Mouse (Mus musculus) stomach, postnatal 0 days (tissue): Measurements from ENCODE around the gene Reln. TPM values are rescaled to one million over a fixed set of nuclear protein-coding genes. Genes with fewer than 3 reads are reported as not detected.

ENCODE experiments used
- ATAC-seq: fragments of 200-750 bp; cut with Nextera tagmentation; 2 replicates; pipeline ENCODE4 v1.8.0; 2017; ENCODE audit not compliant: low FRiP score, low TSS enrichment
- DNase-seq: peaks from one replicate; pipeline ENCODE4 v3.0.0-alpha.2; 2016; ENCODE audit warnings: low spot score
- H3K27ac ChIP-seq: fragments of 300-500 bp; sonication (generic); replicated peaks from 2 replicates; pipeline ENCODE4 v1.5.1; 2014; ENCODE audit warnings: mild to moderate bottlenecking, control low read depth
- H3K27me3 ChIP-seq: fragments of 300-500 bp; sonication (generic); 2 replicates; pipeline ENCODE4 v1.6.1; 2014; ENCODE audit warnings: low read length; ENCODE audit not compliant: control insufficient read depth, insufficient read depth
- H3K36me3 ChIP-seq: fragments of 300-500 bp; sonication (generic); 2 replicates; pipeline ENCODE4 v1.6.1; 2014; ENCODE audit warnings: low read length, mixed read lengths; ENCODE audit not compliant: control insufficient read depth, insufficient read depth
- H3K4me1 ChIP-seq: fragments of 300-500 bp; sonication (generic); replicated peaks from 2 replicates; pipeline ENCODE4 v1.6.1; 2014; ENCODE audit warnings: antibody characterized with exemption; ENCODE audit not compliant: control insufficient read depth, insufficient read depth
- H3K4me2 ChIP-seq: fragments of 300-500 bp; sonication (generic); replicated peaks from 2 replicates; pipeline ENCODE4 v1.6.1; 2014; ENCODE audit warnings: low read depth, mild to moderate bottlenecking, control low read depth, moderate library complexity
- H3K4me3 ChIP-seq: fragments of 300-500 bp; sonication (generic); 2 replicates; pipeline ENCODE4 v1.5.1; 2014; ENCODE audit warnings: low read depth, low read length, control low read depth
- H3K9ac ChIP-seq: fragments of 300-500 bp; sonication (generic); 2 replicates; pipeline ENCODE4 v1.6.1; 2014; ENCODE audit warnings: mild to moderate bottlenecking, low read length, control low read depth, mixed read lengths
- H3K9me3 ChIP-seq: fragments of 300-500 bp; sonication (generic); 2 replicates; pipeline ENCODE4 v1.6.1; 2016; ENCODE audit warnings: low read length; ENCODE audit not compliant: control insufficient read depth
- CTCF ChIP-seq: IDR thresholded peaks from 2 replicates; pipeline ENCODE4 v1.5.1; 2016; ENCODE audit warnings: antibody characterized with exemption, low read depth, mild to moderate bottlenecking, moderate library complexity
- EP300 ChIP-seq: optimal IDR thresholded peaks from 2 replicates; pipeline ENCODE3; 2016; ENCODE audit warnings: antibody characterized with exemption
- WGBS: fragments of 180-500 bp; shearing (Covaris S2); extraction: QIAGEN DNeasy Blood & Tissue Kit; methylation state at CpG from one replicate; pipeline ENCODE4 v1.1.7; 2014; 5-methylcytosine and 5-hydroxymethylcytosine counted together
- polyA plus RNA-seq: library from polyadenylated mRNA; unstranded; fragments of >200 nt; fragmentation: Nextera tagmentation; extraction: Ambion mirVana; gene quantifications from 2 replicates; pipeline ENCODE4 v1.2.1, GENCODE M21; 2015

The Reln gene
- polyA plus RNA-seq, 1 experiment from 2014 or later: 1.6 TPM

DNA sequence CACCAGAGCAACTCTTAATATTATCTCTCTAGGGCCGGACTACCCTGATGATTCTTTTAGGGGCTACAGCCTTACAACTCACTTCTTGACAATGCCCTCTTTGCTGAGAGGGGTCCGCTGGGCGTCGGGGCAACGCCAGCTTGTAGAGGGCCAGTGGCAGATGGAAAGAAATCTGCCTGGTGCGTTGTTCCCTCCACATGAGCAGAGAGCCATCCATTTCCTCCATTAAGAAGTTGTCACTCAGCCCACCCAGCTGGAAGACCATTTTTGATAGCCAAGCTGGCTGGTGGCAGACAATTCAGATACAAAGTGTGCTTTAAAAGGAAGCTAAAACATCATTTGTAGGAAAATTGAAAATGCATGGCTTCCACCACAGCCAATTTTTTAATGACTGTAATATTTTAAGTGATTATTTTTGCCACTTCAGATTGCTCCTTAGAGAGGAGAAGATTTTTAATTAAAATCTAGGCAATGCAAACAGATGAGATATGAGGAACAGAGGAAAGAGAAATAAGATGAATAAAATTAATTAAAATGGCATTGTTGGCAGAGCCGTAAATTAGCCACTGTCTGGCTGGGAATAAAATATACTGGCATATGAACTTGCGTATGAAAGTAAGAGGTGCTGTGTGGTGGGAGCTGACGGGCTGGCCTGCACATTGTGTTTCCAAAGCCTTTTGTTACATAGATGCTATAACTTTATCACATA is 251.2 kb downstream of the Reln start:
- TF ChIP-seq EP300 (no peak), CTCF (no peak)
- Histone ChIP-seq H3K9ac (no peak overlapping the region), H3K9me3 (no peaks in the 10 kb centered on the region), H3K4me1 (no peaks in the 10 kb centered on the region), H3K27ac (no peak overlapping the region), H3K36me3 (no peaks in the 10 kb centered on the region), H3K4me2 (no peak overlapping the region), H3K27me3 (no peaks in the 10 kb centered on the region), H3K4me3 (no peak overlapping the region)
- ATAC-seq: no peak
- WGBS: 69% methylated on average over 9 of the region's 9 CpGs
- DNase-seq: no peak

DNA sequence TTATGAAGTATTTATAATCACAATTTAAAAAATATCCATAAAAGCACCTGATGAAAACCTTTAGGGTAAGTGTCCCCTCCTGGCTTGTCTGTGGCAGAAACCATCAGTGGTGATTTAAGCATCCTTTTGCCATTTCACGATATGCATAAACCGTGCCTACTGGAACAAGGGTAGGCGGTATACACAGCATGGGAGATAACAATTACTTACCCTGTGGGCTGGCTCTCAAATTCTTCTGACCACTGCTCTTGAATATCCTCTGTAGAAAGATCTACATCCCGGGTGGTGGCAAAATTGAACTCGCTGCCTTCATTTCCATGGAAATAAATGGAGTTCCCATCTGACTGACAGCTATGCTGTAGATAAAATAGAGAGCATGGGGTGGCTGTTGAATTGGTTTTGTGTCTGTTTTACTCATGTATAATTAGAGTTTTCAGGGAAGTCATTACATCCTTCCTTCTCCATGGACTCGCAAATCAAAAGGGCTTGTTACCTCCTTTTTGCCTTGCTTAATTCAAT is 264.0 kb downstream of the Reln start:
- Histone ChIP-seq H3K4me1 (no peaks in the 10 kb centered on the region), H3K4me2 (no peak overlapping the region), H3K4me3 (no peak overlapping the region), H3K36me3 (no peaks in the 10 kb centered on the region), H3K27me3 (no peaks in the 10 kb centered on the region), H3K27ac (no peak overlapping the region), H3K9me3 (no peaks in the 10 kb centered on the region), H3K9ac (no peak overlapping the region)
- TF ChIP-seq EP300: no peak
- no peak for TF ChIP-seq CTCF
- ATAC-seq (no peak), DNase-seq (no peak)
- 90% methylated on average over 6 of the region's 6 CpGs for WGBS

DNA sequence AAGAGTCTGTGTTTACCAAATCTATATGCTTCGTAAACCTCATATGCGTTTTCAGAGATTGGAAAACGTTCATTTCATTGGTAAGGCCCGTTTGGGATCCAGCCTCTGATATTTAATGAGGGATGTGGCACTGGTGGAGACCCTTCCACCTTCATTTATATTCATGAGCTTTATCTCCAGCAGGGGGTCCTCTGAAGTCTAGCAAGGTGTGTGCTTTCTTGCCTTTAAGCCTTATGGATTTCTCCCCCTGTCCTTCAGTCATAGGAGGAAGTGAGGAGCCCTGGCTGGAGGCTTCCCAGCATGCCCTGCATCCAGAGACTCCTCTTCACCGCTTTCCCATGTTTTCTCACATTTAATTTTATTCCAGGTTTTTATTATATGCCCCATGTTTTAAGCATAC is 269.5 kb downstream of the Reln start:
- Histone ChIP-seq H3K36me3 (no peaks in the 10 kb centered on the region), H3K4me3 (no peak overlapping the region), H3K27me3 (no peaks in the 10 kb centered on the region), H3K9me3 (no peaks in the 10 kb centered on the region), H3K4me1 (no peaks in the 10 kb centered on the region), H3K9ac (no peak overlapping the region), H3K4me2 (no peak overlapping the region), H3K27ac (no peak overlapping the region)
- DNase-seq (no peak), ATAC-seq (no peak)
- WGBS: 62% methylated on average over 5 of the region's 5 CpGs
- no peak for TF ChIP-seq CTCF

DNA sequence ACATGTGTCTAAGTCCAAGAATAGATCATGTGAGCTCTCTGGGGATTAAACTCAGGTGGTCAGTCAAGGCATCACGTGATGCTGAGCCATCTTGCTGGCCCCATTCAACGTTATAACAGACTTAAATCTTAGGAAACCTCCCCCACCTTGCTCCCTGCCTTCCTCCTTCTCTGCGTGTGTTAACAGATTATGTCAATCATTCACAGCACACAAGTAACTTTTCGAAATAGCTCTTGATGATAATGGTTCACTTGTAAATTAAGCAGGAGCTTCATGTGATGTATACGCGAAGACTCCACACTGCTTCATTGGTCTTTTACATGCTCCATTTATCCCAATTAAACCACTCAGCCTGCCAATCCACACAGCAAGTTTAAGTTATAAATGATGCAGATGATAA is 271.9 kb downstream of the Reln start:
- H3K4me3 ChIP-seq: no peak overlapping the region
- no peak for DNase-seq
- H3K27me3 ChIP-seq: no peaks in the 10 kb centered on the region
- H3K27ac ChIP-seq: no peak overlapping the region
- no peak for TF ChIP-seq CTCF
- no peak for TF ChIP-seq EP300
- H3K9ac ChIP-seq: no peak overlapping the region
- H3K4me2 ChIP-seq: no peak overlapping the region
- ATAC-seq: no peak
- no peaks in the 10 kb centered on the region for H3K36me3 ChIP-seq
- no peaks in the 10 kb centered on the region for H3K9me3 ChIP-seq
- WGBS: 70% methylated on average over 6 of the region's 6 CpGs
- H3K4me1 ChIP-seq: no peaks in the 10 kb centered on the region

DNA sequence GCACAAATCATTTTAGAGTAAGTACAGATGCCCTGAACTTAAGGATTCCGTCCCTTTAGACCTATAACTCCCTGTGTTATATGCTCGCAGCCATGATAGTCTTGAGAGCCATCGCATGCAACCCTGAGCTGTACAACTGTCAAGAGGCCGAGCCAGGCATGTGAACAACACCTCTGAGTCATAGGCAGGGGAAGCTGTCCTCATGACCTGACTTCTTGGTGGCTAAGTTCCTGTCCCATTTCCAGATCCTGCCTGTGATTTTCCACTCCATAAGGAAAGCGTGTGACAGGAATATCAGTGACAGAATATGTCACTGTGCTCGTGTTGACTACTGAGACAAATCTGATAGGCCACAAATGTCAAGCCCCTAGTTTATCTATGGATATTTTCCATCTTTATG is 285.3 kb downstream of the Reln start:
- H3K36me3 ChIP-seq: no peaks in the 10 kb centered on the region
- WGBS: 78% methylated on average over 6 of the region's 6 CpGs
- no peak overlapping the region for H3K27ac ChIP-seq

DNA sequence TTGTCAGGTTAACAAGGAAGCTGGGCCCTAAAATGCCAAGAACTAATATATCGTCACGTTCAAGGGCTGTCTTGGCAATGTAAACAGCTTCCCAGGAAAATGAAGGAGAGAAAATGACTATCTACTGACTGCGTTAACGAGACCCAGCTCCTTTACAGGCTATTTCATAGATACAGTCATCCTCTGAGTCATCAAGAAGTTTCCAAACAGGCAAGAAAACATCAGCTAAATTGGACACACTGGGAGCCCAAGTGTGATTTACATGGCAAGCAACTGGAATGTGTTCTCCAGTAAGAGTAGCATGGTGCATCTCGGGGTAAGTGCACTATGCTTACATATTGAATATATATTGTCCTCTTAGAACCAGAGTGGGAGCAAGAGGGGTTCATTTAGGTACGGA is 302.7 kb downstream of the Reln start:
- 78% methylated on average over 6 of the region's 6 CpGs for WGBS
- DNase-seq (no peak), ATAC-seq (no peak)
- Histone ChIP-seq H3K9ac (no peak overlapping the region), H3K36me3 (no peaks in the 10 kb centered on the region), H3K4me1 (no peaks in the 10 kb centered on the region), H3K27ac (no peak overlapping the region), H3K9me3 (no peaks in the 10 kb centered on the region), H3K4me2 (no peak overlapping the region), H3K27me3 (no peaks in the 10 kb centered on the region), H3K4me3 (no peak overlapping the region)
- TF ChIP-seq EP300 (no peak), CTCF (no peak)

More for the DNA sequence above, 285.3 kb downstream of the Reln start:
- Histone ChIP-seq H3K4me1 (no peaks in the 10 kb centered on the region), H3K27me3 (no peaks in the 10 kb centered on the region), H3K4me3 (no peak overlapping the region), H3K9ac (no peak overlapping the region), H3K4me2 (no peak overlapping the region), H3K9me3 (no peaks in the 10 kb centered on the region)
- ATAC-seq (no peak), DNase-seq (no peak)
- TF ChIP-seq EP300 (no peak), CTCF (no peak)
